Mouse (Mus musculus) ovary, postnatal 10 days (tissue): ENCODE results near the gene Slc4a1.
"Not testable (repeated sequence)": the region's sequence is repeated elsewhere in the genome, so short reads cannot be mapped to it uniquely, and the experiment has no call there.

ENCODE experiments used
- DNase-seq: peaks from one replicate; pipeline ENCODE4 v3.0.0; 2022; ENCODE audit warnings: low spot score

Slc4a1 gene

DNA sequence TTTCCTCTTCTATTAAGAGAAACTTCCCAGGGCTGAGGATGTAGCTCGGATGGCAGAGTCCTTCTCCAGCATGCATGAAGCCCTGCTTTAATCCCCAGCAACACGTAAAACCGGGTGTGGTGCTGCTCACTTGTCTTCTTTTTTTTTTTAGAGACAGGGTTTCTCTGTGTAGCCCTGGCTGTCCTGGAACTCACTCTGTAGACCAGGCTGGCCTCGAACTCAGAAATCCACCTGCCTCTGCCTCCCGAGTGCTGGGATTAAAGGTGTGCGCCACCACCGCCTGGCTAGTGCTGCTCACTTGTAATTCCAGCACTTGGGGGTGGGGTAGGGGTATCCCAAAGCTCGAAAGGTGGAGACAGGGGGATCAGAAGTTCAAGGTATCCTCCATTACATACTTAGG is at the start of gene Slc4a1:
Gene Slc4a1 (minus strand): TSS at position 101 of the 400 bp plus-strand sequence.
- DNase-seq = not testable (repeated sequence)

DNA sequence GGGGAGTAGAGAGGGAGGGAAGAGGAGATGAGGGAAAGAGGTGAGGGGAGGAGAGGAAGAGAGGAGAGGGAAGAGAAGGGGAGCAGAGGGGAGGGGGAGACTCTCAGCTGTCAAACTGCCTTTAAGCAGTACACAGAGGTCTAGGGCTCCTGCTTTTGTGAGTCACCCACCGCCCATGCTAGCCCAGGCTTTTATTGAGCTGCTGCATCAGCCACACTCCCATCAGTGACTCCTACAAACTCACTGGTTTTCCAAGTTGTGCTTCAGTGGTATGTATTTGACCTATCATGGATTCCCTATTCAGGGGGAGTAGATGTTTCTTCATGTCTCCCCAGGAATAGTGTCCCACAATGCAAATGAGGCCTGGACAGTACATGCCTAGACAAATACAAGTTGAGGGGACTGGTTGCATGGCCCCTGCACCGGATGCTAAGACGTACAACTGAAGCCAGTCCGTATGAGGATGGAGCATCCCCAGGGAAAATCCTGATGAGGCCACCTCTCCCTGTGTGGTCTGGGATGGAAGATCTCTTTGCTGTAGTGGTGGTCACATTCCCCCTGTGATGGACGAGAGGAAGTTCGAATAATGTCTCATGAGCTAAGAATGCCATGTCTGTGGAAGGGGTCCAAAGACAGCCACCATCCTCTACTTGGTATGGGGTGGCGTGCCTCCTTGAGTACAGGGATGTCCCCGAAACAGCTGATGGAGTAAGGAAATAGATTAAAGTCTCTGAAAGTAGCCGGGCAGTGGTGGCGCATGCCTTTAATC is 49.2 kb upstream of the Slc4a1 start:
- no peak for DNase-seq

DNA sequence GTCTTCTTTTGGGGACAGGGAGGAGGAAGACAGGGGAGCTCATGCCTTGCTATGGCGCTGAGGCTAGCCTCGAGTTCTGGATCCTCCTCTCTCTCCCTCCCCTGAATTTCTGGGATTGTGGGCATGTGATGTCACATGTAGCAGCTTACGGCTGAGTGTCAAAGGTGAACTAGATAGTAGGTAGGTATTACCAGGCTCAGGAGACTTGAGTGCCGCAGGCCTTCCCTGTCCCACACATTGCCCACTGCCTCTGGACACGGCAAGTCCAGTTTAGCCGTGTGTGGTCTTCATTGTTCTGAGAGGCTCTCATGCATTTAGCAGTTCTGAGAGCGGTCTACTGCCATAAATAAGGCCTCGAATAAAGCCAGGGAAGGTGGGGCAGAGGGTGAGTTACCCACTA is 47.1 kb upstream of the Slc4a1 start:
- DNase-seq = no peak

DNA sequence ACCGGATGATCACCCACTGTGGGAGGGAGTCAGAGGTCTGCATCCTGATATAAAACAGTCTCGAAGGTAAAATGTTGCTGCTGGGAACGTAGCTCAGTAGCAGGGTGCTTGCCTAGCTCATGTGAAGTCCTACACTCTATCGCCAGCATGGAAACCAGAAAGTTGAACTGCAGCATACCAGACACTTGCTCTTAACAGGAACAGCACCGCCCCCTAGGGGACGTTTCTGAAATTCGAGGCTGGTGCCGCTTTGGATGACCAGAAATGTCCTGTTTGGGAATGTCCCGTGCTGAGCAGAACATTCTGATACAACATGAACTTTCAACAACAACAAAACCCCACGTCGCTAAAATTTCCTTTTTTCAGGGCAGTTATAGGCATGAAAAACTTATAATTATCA is 45.7 kb upstream of the Slc4a1 start:
- DNase-seq = peak; percentile 83

DNA sequence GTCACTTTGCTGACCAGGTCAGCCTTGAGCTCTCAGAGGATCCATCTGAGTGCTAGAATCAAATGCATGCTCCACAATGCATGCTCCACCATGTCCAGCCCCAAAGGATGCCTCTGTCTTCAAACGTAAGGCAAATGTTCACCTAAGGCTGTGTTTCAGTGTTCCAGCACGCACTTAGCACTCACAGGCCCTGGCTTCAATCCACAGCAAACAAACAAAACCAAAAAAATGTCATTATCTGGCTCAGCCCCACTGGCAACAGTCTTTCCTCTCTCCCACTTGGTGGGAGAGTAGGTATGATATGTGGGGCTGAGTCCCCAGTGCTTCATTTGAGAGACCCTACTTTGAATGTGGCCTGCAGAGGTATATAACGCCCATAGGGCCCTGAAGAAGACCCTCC is 45.1 kb upstream of the Slc4a1 start:
- no peak for DNase-seq

DNA sequence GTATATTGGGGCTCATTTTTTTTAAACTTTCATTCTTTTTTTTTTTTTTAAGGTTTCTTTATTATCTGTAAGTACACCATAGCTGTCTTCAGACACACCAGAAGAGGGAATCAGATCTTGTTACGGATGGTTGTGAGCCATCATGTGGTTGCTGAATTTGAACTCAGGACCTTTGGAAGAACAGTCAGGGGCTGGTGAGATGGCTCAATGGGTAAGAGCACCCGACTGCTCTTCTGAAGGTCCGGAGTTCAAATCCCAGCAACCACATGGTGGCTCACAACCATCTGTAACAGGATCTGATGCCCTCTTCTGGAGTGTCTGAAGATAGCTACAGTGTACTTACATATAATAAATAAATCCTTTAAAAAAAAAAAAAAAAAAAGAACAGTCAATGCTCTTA is 44.3 kb upstream of the Slc4a1 start:
- DNase-seq = not testable (repeated sequence)

DNA sequence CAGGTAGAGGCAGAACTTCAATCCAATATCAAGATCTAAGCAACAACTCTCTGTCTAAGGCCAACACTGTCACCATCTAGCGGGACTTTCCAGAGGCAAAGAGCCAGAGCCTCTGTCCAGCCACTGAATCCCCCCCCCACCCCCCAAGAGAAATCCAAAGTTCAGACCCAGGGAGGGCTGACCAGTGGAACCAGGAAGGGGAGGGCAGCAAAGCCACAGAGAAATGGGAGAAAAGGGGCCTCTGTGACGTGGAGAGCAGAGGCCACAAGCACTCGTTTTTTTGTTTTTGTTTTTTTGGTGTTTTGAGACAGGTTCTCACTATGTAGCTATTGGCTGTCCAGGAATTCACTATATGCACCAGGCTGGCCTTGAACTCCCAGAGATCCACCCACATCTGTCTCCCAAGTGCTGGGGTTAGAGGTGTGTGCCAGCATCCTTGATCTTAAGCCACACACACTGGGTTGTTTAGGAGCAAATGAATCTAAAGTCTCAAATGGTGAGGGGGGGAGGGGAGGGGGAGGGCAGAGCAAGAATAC is 43.9 kb upstream of the Slc4a1 start:
- no peak for DNase-seq

DNA sequence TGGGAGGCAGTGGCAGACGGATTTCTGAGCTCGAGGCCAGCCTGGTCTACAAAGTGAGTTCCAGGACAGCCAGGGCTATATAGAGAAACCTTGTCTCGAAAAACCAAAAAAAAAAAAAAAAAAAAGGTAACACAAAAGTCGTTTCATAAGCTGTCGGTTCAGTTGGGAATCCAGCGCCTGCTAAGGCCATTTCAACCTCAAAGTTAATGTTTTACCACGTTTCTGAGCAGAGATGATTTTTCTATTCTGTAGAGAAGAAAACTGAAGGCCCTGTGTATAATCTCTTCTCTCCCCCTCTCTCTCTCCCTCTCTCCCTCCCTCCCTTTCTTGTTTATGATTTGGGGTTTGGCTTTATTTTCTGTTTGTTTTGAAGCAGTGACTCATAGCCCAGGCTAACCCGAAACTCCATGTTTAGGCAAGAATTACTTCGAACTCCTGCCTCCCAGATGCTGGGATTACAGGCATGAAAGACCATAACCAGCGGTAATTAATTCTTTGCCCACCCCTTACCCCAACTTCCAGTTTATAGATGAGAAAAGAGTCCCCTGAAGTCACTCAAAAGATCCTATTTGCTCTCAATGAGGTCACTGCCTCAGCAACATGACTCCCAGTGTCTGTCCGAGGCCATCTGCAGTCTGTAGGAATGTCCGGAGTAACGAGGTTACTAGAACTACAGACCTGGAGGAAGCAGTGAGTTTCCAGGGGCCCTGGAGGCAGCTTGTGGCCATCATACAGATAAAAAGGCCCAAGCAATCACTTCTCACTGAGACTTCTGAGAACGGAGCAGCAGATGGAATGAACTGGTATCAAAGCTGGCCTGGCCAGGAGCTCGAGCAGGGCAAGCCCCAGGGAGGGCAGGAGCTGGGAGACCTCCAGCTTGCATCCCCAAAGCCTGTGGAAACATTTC is 43.1 kb upstream of the Slc4a1 start:
- DNase-seq = no peak

DNA sequence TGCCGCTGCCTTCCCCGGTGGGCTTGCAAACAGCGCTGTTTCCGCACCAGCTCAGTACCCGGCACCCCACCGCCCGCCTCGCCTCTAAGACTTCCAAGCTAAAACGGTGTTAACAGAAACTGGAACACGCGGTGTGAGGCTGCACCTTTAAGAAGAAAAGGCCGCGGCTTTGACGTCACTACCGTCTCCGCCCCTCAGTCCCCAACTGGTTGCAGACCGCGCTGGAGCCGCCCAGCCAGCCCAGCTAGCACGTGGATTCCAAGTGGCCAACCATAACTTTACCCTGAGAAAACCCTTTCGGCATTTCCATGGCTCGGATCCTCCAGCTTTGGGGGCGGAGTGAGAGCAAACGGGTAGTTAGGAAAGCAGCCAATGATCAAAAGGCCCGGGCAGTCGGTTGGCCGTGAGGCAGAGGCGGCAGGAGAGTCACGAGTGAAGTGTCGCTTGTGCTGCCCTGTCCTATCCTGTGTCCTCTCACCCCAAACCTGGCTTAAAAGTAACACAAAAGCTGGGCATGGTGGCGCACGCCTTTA is 42.4 kb upstream of the Slc4a1 start:
- peak; percentile 80 for DNase-seq

DNA sequence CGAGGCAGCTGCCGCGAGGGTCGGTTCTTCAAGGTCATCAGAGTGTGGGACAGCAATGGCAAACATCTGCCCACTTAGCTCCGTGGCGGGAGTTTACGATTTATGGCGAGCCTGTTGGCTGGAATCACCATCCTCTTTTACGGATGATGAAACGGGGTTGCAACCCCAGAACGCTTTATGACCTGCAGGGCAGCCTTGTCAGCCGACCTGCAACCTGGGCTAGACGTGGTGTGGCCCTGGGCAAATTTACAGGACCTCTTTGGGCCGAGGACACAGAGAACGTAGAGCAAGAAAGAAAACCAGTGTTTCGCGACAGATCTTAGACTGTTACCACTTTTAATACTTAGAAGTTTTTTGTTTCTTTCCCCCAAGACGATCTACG is 41.8 kb upstream of the Slc4a1 start, which contains the start of gene Slc25a39:
Gene Slc25a39 (minus strand): TSS at position 113 of the 382 bp plus-strand sequence.
- DNase-seq = no peak

DNA sequence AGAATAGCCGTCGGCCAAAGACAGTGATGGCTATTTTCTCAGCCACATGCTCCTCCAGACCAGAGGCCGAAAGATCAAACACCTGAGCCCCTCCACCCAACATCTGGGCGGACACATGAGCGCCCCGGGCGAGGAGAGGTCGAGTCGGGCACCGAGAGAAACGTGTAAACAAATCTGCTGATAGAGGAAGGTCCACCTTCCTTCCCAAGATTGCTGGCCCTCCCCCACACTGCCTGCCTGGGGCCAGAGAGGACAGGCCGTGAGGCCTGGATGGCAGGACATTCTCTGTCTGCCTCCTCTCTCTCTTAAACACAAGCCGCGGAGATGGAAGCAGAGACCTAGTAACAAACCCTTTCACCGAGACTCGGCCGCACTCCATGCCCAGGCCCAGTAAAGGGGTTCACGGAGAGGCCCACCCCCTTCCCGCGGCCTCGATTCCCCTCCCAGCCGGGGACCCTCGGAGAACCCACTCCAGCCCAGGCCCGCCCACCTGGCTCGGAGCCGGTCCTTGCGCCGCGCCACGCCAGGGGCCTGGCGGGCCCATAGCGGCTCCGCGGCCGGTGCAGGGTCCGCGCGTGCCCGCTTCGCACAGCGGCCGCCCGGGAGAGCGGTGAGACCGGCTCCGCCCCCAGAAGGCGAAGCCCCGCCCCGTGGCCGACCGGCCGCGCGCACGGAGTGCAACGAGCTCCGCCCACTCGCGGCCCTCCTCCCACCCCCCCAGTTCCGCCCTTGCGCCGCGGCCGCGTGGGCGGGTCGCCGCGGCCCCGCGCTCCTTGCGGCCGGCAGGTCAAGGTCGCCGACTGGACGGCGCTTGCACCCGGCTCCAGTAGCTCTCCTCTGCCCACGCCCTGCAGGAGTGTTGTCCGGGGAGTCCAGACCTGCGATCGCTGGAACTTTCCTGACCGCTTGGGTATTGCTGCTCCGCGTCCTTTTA is 41.2 kb upstream of the Slc4a1 start:
- DNase-seq = peak; percentile 70

DNA sequence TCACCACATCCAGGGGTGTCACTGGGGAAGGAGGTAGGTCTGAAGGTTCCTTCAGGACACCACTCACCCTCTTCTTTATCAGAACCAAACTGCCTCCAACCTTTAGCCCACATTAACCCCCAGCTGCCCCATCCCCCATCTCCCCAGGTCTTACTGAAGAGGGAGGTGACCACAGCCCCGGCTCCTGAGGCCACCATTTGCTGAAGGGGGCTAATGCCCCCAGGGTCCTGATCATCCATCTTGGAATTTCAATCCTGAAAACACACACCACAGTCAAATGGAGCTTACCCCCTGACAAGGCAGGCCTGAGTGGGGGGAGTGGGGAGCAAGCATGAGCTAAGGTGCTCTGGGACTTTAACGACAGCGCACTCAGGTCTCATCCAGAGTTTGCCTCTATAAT is 40.4 kb upstream of the Slc4a1 start:
- DNase-seq = no peak

DNA sequence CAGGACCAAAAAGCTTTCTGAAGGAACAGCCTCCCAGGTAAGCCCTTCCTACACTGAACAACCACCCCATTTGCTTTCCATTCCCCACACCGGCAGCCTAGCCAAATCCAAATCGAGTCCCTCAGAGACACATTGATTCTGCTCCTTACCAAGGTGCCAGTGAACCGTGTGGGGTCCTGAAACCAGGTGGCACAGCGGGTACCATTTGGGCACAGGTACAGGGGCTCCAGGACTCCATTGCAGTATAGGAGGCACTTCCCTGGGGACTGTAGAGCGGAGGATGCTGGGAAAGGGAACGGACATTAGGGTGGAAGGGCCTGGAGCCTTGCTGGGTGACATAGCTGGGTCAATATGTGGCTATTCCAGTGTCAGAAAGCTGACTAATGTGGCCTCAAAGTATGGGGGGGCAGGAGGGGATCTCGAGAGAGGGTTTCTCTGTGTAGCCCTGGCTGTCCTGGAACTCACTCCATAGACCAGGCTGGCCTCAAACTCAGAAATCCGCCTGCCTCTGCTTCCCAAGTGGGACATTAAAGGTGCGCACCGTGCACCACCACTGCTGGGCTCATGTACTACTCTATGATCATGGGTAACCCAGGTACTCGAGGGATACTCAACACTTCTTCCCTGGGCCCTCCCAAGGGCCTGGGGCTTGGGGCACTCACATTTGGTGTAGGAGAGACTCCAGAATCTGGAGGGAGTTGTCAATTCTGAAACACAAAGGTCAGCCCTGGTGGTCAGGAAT is 39.7 kb upstream of the Slc4a1 start:
- no peak for DNase-seq

DNA sequence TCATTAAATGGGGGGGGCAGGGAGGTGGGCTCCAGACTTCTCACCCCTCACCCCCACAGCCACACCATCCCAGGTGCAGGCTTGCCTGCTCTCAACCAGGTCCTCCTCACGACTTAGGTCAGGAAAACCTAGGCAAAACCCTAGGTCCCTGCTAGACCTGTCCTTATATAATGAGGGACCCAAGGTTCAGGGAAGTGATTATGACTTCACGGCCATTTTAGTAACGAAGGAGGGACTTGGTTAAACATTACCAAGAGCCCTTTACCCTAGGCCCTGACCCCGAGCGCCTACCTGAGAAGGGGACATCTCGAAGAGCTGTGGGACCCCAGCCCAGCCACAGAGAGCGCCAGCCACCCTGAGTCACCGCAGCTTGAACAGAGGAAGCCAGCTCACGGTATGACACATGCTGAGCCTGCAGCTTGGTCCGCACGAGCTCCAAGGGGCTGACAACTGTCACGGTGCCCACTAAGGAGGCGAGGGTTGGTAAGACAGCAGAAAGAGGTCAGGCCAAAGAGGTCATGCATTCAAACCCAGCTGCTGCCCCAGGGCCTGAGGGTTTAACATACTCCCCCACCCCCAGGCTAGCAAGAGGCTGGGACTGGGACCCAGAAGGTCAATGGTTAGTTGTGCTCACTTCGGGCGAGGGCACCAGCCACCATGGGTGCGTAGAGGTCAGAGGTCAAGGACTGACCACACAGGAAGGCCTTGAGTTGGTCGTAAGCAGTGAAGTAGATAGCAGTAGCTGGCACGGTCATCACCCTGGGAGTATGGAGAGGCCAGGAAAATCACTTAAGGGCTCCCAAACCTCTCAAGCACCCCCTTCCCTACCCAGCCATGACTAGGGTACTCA is 38.4 kb upstream of the Slc4a1 start:
- DNase-seq = no peak

DNA sequence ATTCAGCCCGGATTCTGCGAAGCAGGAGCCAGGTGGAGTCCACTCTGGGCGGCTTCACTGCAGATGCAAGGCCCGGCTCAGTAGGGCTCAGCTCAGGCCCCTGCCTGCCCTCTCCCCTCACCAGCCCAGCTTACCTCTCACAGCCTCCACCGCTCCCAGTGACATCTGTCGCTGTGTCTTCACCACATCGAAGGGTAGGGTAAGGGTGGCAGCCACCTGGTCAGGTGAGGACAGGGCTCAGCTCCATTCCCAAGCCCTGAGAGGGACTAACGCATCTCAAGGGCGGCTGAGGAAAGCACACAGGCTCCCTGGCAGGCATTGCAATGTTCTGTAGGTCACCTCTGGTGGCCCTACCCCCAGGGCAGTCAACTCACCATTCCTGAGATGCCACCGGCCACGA is 37.7 kb upstream of the Slc4a1 start:
- DNase-seq = no peak

DNA sequence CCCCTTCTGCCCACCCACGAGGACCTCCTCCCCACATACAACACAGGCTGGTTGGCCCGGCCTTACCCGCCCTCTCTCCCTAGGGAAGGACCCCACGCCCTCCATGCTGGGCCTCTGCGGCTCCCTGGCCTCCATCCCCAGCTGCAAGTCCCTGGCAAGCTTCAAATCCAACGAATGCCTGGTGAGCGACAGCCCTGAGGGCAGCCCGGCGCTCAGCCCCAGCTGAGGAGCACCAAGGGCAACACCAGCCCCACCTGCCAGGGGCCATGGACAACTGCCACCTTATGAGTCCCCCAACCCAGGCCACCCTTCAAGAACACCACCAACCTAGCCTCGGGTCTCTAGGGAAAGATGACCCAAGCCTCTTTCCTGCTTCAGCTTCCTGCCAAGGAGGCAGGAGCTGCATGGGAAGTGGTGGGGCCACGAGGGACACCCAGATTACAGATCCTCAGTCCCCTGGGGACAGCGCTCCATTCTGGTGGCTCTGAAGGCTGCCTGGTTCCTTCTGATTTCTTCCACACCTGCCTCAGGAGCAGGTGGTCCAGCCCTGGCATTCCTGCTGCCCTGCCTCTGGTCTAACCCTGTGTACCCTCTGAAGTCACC is 36.0 kb upstream of the Slc4a1 start:
- no peak for DNase-seq

DNA sequence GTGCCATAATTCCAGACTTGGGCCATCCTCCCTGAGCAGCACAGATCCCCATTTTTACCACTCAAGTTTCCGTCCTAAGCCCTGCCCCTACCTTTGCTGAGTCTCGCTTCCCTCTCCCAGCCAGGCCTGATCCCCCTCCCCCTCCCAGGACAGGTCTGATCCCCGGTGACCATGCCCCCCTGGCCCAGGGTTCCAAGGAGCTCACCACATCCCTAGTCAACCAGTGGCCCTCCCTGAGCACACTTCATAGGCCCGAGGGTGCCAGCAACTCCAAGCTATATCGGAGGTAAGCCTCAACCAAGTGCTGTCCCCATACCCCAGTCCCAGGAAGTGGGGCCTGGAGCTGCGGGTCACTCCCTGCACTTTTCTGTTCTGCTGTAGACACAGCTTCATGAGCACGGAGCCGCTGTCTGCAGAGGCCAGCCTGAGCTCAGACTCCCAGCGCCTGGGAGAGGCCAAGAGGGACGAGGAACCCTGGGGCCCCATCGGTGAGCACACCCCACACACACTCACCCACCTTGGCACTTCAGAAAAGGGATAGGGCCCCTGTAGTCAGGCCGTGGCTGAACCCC is 34.6 kb upstream of the Slc4a1 start:
- no peak for DNase-seq

DNA sequence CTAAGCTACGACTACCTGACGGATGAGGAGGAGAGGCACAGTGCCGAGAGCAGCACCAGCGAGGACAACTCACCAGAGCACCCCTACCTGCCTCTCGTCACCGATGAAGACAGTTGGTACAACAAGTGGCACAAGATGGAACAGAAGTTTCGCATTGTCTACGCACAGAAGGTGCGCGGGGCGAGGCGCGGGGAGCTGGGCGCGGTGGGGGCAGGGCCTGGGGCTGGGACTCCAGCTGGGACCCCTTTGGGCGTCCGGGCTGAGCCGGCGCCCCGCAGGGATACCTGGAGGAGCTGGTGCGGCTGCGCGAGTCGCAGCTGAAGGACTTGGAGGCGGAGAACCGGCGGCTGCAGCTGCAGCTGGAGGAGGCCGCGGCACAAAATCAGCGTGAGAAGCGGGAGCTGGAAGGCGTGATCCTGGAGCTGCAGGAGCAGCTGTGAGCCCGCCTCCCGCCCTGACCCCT is 33.6 kb upstream of the Slc4a1 start:
- DNase-seq = no peak

DNA sequence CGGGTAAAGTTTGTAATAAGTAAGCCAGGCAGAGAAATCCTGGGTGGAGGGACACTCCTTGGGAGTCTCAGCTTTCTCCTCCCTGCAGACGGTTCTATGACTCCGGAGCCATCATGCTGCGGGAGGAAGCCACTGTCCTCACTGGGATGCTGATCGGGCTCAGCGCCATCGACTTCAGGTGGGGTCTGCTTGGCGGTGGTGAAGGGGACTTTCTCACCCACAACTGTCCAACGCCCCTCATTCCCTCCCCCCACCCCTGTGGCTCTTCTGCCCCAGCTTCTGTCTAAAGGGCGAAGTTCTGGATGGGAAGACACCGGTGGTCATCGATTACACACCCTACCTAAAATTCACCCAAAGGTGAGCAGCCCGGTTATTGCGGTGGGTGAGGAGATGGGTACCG is 33.1 kb upstream of the Slc4a1 start:
- no peak for DNase-seq
